Mouse (Mus musculus) G1E (cell line): ENCODE measurements around the gene St8sia6. TPM values are rescaled to one million over a fixed set of nuclear protein-coding genes. Genes with fewer than 3 reads are reported as not detected.
"Not testable (repeated sequence)": the region's sequence is repeated elsewhere in the genome, so short reads cannot be mapped to it uniquely, and the experiment has no call there.

ENCODE experiments used
- ATAC-seq: 2 replicates; pipeline ENCODE4 v1.8.0; 2016; ENCODE audit warnings: mild to moderate bottlenecking; ENCODE audit not compliant: insufficient number of reproducible peaks, poor library complexity, low FRiP score, severe bottlenecking; ENCODE audit errors: extremely low read depth
- DNase-seq: peaks from one replicate; pipeline ENCODE4 v3.0.0; 2012; ENCODE audit warnings: low spot score
- H3K27me3 ChIP-seq: 2 replicates; pipeline ENCODE4 v1.6.1; 2012; ENCODE audit warnings: mild to moderate bottlenecking, low read length, inconsistent platforms; ENCODE audit not compliant: insufficient read depth
- H3K36me3 ChIP-seq: replicated peaks from 2 replicates; pipeline ENCODE3; 2012; ENCODE audit warnings: mild to moderate bottlenecking, inconsistent platforms
- H3K4me1 ChIP-seq: 2 replicates; pipeline ENCODE4 v1.6.1; 2012; ENCODE audit warnings: low read depth, low read length, inconsistent platforms, mixed read lengths; ENCODE audit not compliant: insufficient read depth
- H3K4me3 ChIP-seq: 2 replicates; pipeline ENCODE4 v1.5.1; 2012; ENCODE audit warnings: low read depth, mild to moderate bottlenecking, inconsistent platforms, low read length, moderate library complexity, mixed read lengths
- H3K9me3 ChIP-seq: replicated peaks from 2 replicates; pipeline ENCODE4 v1.6.1; 2012; ENCODE audit warnings: inconsistent platforms
- CTCF ChIP-seq: IDR thresholded peaks from 2 replicates; pipeline ENCODE4 v1.5.1; 2012; ENCODE audit warnings: low read depth, low read length, inconsistent platforms, mixed read lengths
- GATA1 ChIP-seq: IDR thresholded peaks from 2 replicates; pipeline ENCODE4 v1.6.1; 2012; ENCODE audit warnings: borderline replicate concordance, low read length, inconsistent platforms, mixed read lengths
- GATA2 ChIP-seq: IDR thresholded peaks from 2 replicates; pipeline ENCODE4 v1.6.1; 2012; ENCODE audit warnings: low read depth, low read length, inconsistent platforms, borderline replicate concordance
- POLR2AphosphoS5 ChIP-seq: IDR thresholded peaks from 2 replicates; pipeline ENCODE4 v1.6.1; 2012; ENCODE audit warnings: low read depth, low read length, inconsistent platforms; ENCODE audit not compliant: insufficient replicate concordance
- TAL1 ChIP-seq: conservative IDR thresholded peaks from 2 replicates; pipeline ENCODE4 v1.6.1; 2012; ENCODE audit warnings: low read depth, low read length, inconsistent platforms, mixed read lengths
- polyA plus RNA-seq: library from polyadenylated mRNA; stranded (reverse); fragments of >175 nt; gene quantifications from 2 replicates; pipeline ENCODE4 v1.2.3, GENCODE M21; 2012
- total RNA-seq, 2 experiments: library from RNA; stranded (forward) in 1 of 2; stranded (reverse) in 1 of 2; fragments of 200-1000 nt in 1 of 2; fragments of >200 nt in 1 of 2; fragmentation: Nextera tagmentation in 1 of 2; gene quantifications; 2 replicates each; pipeline ENCODE4 v1.2.3; 2014 to 2017

The St8sia6 gene
- total and polyA plus RNA-seq, 3 experiments: 0.11 TPM; not detected in 2

DNA sequence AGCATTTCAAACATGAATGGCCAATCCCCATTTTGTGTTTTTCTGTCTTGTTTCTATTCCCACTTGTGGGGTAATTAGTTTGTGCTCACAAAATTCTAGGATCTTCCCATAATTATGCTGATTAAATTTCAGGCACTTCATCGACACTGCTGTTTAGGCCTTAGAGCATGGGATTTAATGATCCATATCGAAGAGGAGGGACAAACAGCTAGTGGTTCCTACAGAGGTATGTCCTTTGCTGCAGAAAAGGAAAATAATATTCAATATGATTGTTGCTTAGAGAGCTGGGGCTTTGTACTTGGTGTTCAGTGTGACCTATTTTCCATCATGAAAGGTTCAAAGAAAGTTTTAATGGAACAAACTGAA is 110.7 kb downstream of the St8sia6 start:
- no peaks in the 10 kb centered on the region for H3K36me3 ChIP-seq
- H3K9me3 ChIP-seq: no peaks in the 10 kb centered on the region
- no peak for TF ChIP-seq POLR2AphosphoS5
- TF ChIP-seq CTCF: no peak
- no peak for TF ChIP-seq GATA2
- TF ChIP-seq GATA1: no peak

DNA sequence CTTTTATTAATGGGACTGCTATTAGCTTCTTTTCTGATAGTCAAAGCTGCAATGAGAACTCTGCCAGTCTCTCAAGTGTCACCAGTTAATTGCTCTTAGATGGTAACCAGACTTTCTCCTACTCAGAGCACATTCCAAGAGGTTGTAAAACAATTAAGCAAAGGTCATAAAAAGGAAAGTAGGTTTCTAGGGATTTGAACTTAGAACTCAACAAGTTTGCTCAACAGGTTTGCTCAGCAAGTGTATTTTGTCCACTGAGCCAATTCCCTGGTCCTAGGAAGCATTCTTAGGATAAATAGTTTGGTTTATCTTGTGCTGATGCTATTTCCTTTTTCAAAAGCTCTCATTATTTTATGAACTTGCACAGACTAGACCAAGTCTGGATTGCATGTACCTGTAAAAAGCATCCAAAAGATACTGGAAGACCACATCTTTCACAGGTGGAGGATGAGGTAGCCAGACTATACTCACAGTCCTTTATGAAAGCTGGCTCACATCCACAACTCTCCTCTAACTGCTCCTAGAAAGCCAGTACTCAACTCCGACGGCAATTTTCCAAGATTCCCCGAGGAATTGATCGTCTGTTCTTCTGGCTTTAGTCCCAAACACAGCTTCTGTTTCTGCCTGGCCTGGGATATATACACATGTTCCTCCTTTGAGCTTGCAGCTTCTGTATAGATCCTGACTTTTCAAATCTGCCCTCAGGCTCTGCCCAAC is 111.2 kb downstream of the St8sia6 start:
- H3K36me3 ChIP-seq: no peaks in the 10 kb centered on the region
- DNase-seq (no peak), ATAC-seq (no peak)
- no peak for TF ChIP-seq POLR2AphosphoS5
- no peak for TF ChIP-seq CTCF
- no peaks in the 10 kb centered on the region for H3K4me1 ChIP-seq
- H3K27me3 ChIP-seq: peaks cover 2% of the 10 kb centered on the region; the same call in 1 of the 2 replicates
- H3K9me3 ChIP-seq: no peaks in the 10 kb centered on the region
- no peak overlapping the region for H3K4me3 ChIP-seq

More for the DNA sequence above, 110.7 kb downstream of the St8sia6 start:
- ATAC-seq: no peak
- DNase-seq: no peak
- no peaks in the 10 kb centered on the region for H3K4me1 ChIP-seq
- peaks cover 2% of the 10 kb centered on the region; the same call in 1 of the 2 replicates for H3K27me3 ChIP-seq
- H3K4me3 ChIP-seq: no peak overlapping the region

DNA sequence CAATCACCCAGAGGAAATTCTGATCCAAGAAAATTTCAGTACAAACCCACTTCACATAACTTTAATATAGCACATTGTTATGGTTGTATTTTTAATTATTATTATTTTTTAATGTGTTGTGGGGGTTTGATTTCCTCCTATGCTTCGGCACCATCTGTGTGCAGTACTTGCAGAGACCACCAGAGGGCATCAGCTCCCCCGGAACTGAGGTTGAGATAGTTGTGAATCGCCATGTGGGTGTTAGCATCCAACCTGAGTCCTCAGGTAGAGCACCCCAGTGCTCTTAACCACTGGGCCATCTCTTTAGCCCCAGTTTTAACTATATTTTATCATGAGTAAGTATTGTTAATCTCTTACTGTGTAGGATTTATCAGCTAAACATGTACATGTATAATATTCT is 120.9 kb downstream of the St8sia6 start:
- H3K27me3 ChIP-seq: peaks cover 5% of the 10 kb centered on the region; the same call in 1 of the 2 replicates
- no peaks in the 10 kb centered on the region for H3K36me3 ChIP-seq
- no peaks in the 10 kb centered on the region for H3K4me1 ChIP-seq
- TF ChIP-seq POLR2AphosphoS5: no peak
- no peak for TF ChIP-seq GATA1
- no peak for TF ChIP-seq TAL1
- no peak for TF ChIP-seq GATA2
- peak; percentile 75 for TF ChIP-seq CTCF
- ATAC-seq (no peak), DNase-seq (no peak)
- H3K4me3 ChIP-seq: no peak overlapping the region
- H3K9me3 ChIP-seq: no peaks in the 10 kb centered on the region

DNA sequence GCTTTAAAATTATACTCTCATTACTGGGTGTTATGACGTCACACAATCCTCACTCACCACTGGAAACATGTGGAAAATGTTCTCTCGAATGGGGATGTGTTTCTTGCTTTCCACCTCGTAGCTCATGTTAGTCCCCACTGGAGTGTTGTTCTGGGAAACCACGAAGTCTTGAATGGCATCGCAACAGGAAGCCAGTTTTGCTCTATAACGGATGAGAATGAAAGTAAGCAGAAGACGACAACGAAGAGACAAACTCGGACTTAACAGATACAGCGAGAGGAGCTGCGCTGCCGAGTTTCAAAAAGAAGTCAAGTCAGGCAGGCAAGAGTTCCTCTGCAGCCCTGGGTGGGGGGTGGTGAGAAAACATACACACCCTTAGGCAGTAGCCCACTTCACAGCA is 121.4 kb downstream of the St8sia6 start:
- Histone ChIP-seq H3K9me3 (no peaks in the 10 kb centered on the region), H3K4me1 (no peaks in the 10 kb centered on the region), H3K27me3 (peaks cover 5% of the 10 kb centered on the region; the same call in 1 of the 2 replicates), H3K4me3 (no peak overlapping the region), H3K36me3 (no peaks in the 10 kb centered on the region)
- DNase-seq: no peak
- no peak for ATAC-seq
- TF ChIP-seq TAL1 (no peak), POLR2AphosphoS5 (no peak), CTCF (no peak), GATA2 (no peak), GATA1 (no peak)

DNA sequence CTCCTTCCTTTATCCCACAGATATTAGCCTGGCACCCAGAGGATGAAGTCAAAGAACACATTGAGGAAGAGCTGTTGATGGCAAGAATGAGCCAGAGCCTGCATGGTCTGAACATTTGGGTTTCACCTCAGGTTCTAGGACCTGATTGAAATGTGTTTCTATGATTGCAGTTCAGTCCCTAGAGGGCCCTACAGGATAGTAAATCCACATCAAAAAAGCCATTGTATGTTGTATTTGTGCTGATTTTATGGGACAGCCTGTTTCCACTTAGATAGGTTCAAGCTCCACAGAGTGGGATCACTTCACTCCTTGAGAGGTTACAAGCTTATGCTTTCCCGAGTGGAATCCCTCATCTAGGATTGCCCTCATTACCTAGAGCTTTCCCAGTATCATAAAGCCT is 159.0 kb downstream of the St8sia6 start:
- Histone ChIP-seq H3K27me3 (peaks cover 6% of the 10 kb centered on the region), H3K36me3 (no peaks in the 10 kb centered on the region), H3K4me3 (no peak overlapping the region), H3K9me3 (no peaks in the 10 kb centered on the region), H3K4me1 (no peaks in the 10 kb centered on the region)
- no peak for ATAC-seq
- no peak for DNase-seq
- TF ChIP-seq POLR2AphosphoS5 (no peak), GATA1 (no peak), TAL1 (no peak), GATA2 (no peak), CTCF (no peak)

DNA sequence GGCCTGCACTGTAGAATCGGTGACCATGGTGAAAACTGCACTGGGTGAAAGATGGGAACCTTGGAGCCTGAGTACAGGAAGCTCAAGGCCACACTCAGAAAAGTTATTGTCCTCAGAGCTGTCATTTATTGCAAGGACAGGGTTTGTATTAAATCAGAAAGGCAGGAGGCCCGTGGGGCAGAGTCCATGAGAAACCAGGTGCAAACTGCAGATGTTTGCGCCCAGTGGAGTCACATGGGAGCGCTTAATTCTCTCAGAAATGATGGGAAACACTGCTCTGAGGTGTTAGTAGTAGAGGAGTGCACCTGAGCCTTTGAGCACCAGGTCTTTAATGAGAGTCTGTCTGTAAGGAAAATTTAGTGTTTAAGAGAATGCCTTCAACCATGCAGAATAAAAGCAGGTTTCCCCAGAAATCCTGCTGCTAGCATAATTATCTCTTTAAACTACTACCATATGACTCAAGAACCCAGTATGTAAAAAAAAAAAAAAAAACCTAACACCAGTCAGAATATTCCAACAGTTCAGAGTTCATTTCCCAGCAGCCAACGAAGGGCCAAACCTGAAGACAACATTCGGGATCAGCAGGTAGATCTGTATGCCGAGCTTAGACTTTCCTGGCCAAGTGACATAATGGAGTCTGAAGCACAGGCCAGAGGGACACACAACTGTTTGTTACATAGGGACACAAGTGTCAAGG is 163.6 kb downstream of the St8sia6 start:
- TF ChIP-seq CTCF: no peak
- TF ChIP-seq GATA2: no peak
- no peak for TF ChIP-seq POLR2AphosphoS5
- no peak for TF ChIP-seq GATA1
- no peak for TF ChIP-seq TAL1
- DNase-seq: no peak
- Histone ChIP-seq H3K36me3 (no peaks in the 10 kb centered on the region), H3K4me3 (no peak overlapping the region), H3K9me3 (no peaks in the 10 kb centered on the region), H3K4me1 (no peaks in the 10 kb centered on the region), H3K27me3 (peaks cover 2% of the 10 kb centered on the region)
- no peak for ATAC-seq

DNA sequence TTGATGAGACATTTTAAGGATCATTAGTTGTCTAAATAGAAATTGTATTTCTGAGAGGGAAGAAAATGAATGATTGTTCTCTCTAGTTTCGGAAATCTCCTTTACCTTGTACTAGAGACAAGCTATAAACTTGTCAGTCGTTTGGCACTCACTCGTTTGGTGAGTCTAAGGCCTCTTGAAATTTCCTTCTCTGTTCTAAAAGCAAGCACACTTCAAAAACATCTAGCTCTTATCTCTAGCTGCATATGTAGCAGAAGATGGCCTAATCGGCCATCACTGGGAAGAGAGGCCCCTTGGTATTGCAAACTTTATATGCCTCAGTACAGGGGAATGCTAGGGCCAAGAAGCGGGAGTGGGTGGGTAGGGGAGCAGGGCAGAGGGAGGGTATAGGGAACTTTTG is 190.2 kb downstream of the St8sia6 start:
- 0 out of 2 replicates have a peak, but pooled peaks have one; percentile 34 for ATAC-seq
- H3K9me3 ChIP-seq, H3K27me3 ChIP-seq, H3K36me3 ChIP-seq, H3K4me3 ChIP-seq, H3K4me1 ChIP-seq, DNase-seq: not testable (repeated sequence)
